Mouse (Mus musculus) cerebellum, adult 2 months (tissue): ENCODE results near the gene Wnt2b.

Experiments
- CTCF ChIP-seq: fragments of 200-500 bp; IDR thresholded peaks from 2 replicates; pipeline ENCODE4 v1.5.1; 2011; ENCODE audit warnings: low read depth, mild to moderate bottlenecking, control low read depth, low read length, moderate library complexity, borderline replicate concordance; ENCODE audit not compliant: insufficient read depth
- POLR2A ChIP-seq: fragments of 200-500 bp; IDR thresholded peaks from 2 replicates; pipeline ENCODE4 v1.6.1; 2011; ENCODE audit warnings: low read length, control low read depth, borderline replicate concordance; ENCODE audit not compliant: insufficient read depth

- TF ChIP-seq POLR2A = no peak
- TF ChIP-seq CTCF = no peak
These were observed 39.7 kb upstream of the Wnt2b start for GRCm38 (mm10) chr3:105001374-105001773.
